Mouse (Mus musculus) 416B (cell line): ENCODE measurements around the gene Otud3.

Experiments
- DNase-seq: peaks from one replicate; pipeline ENCODE4 v3.0.0; 2011; ENCODE audit warnings: low read depth

Gene Otud3

GRCm38 (mm10) chr4:138852961-138853360 lies 60.8 kb downstream of the Otud3 start:
- DNase-seq: no peak

- DNase-seq: peak; percentile 72
Measured at GRCm38 (mm10) chr4:138851463-138851862, 62.3 kb downstream of the Otud3 start.
